Comparison of ENCODE assay signal across 9 mouse cellular contexts in genomic region chr1:130877889-130878614, GRCm38 (mm10). TPM values are rescaled to one million over a fixed set of nuclear protein-coding genes. Genes with fewer than 3 reads are reported as not detected.
DNase-seq lines count a peak whose midpoint lies in the region; ATAC-seq and TF ChIP-seq lines count a peak whose summit lies in the region.
"Had no signal": no experiment of that assay in that cellular context is flagged by ENCODE, and none has a peak within 500 bp of the region (broad histone marks: within the 10 kb centered on the region; RNA-seq: fewer than 3 reads in every experiment).

No protein-coding gene starts in this region.

- H3K9ac ChIP-seq in heart, embryonic 13.5 days = peak overlapping the region; percentile 73
- peak overlapping the region; percentile 52 for H3K9ac ChIP-seq in forebrain, embryonic 12.5 days
- peak overlapping the region; percentile 42 for H3K9ac ChIP-seq in lung, embryonic 16.5 days (ENCODE audit: low read length)

- H3K27ac ChIP-seq in heart, embryonic 13.5 days (replicated peaks) = no peak overlapping the region
- no peak overlapping the region for H3K27ac ChIP-seq in forebrain, embryonic 12.5 days
- no peak overlapping the region for H3K27ac ChIP-seq in kidney, adult 2 months (ENCODE audit: insufficient read depth, low read depth, low read length)
- H3K27ac ChIP-seq in lung, embryonic 16.5 days (ENCODE audit: low read length) = no peak overlapping the region
- H3K27ac ChIP-seq: macrophage had no signal

- peak overlapping the region; percentile 88 for H3K4me2 ChIP-seq in heart, embryonic 13.5 days
- H3K4me2 ChIP-seq in forebrain, embryonic 12.5 days = peak overlapping the region; percentile 95
- peak overlapping the region; percentile 76 for H3K4me2 ChIP-seq in lung, embryonic 16.5 days (ENCODE audit: low read depth, low read length)

- no peaks in the 10 kb centered on the region for H3K9me3 ChIP-seq in heart, embryonic 13.5 days
- no peaks in the 10 kb centered on the region for H3K9me3 ChIP-seq in forebrain, embryonic 12.5 days
- H3K9me3 ChIP-seq in lung, embryonic 16.5 days (ENCODE audit: control insufficient read depth, low read length) = no peaks in the 10 kb centered on the region

- DNase-seq in heart, adult 8-10 months (ENCODE audit: low spot score) = no peak
- DNase-seq in T-cell, adult 2 months (ENCODE audit: low spot score) = peak; percentile 4
- peak; percentile 32 for DNase-seq in kidney, adult 2 months
- peak; percentile 12 for DNase-seq in right cerebral cortex, postnatal 25 days
- no peak for DNase-seq in layer of hippocampus, postnatal 14 days (ENCODE audit: low spot score in 2 of 2)

- TF ChIP-seq CTCF in kidney, adult 2 months (conservative IDR thresholded peaks at IDR 0.05; ENCODE audit: insufficient read depth, insufficient read length, low read depth, low read length) = no peak

- 2% methylated on average over 43 of the region's 43 CpGs for WGBS in heart, embryonic 13.5 days
- 2% methylated on average over 43 of the region's 43 CpGs for WGBS in forebrain, embryonic 12.5 days
- 2% methylated on average over 43 of the region's 43 CpGs for WGBS in kidney, adult 2 months
- 1% methylated on average over 43 of the region's 43 CpGs for WGBS in lung, embryonic 16.5 days

- H3K4me3 ChIP-seq in heart, embryonic 13.5 days = peak overlapping the region; percentile 57
- H3K4me3 ChIP-seq in forebrain, embryonic 12.5 days (replicated peaks) = peak overlapping the region; percentile 46
- H3K4me3 ChIP-seq in kidney, adult 2 months (ENCODE audit: insufficient read depth, low read depth, low read length) = peak overlapping the region; percentile 15
- peak overlapping the region; percentile 46 for H3K4me3 ChIP-seq in lung, embryonic 16.5 days (ENCODE audit: low read length)

- no peak for ATAC-seq in heart, embryonic 13.5 days (ENCODE audit: extremely low read depth, insufficient number of reproducible peaks, low FRiP score, low TSS enrichment)
- peak; percentile 67 for ATAC-seq in forebrain, embryonic 12.5 days (ENCODE audit: low FRiP score)
- peak; percentile 47; the same call in 1 of the 2 replicates for ATAC-seq in lung, embryonic 16.5 days (ENCODE audit: low read depth)

- peaks cover 8% of the 10 kb centered on the region; the same call in 1 of the 2 replicates for H3K4me1 ChIP-seq in heart, embryonic 13.5 days
- peaks cover 8% of the 10 kb centered on the region for H3K4me1 ChIP-seq in forebrain, embryonic 12.5 days
- H3K4me1 ChIP-seq in kidney, adult 2 months (ENCODE audit: control insufficient read depth, insufficient read depth, low read length) = no peaks in the 10 kb centered on the region
- H3K4me1 ChIP-seq in lung, embryonic 16.5 days (replicated peaks; ENCODE audit: control insufficient read depth, insufficient read depth, low read length) = peaks cover 7% of the 10 kb centered on the region; the same call in 1 of the 2 replicates

- peaks cover 37% of the 10 kb centered on the region for H3K27me3 ChIP-seq in heart, embryonic 13.5 days (replicated peaks)
- peaks cover 36% of the 10 kb centered on the region for H3K27me3 ChIP-seq in forebrain, embryonic 12.5 days
- H3K27me3 ChIP-seq in kidney, adult 2 months (replicated peaks; ENCODE audit: control insufficient read depth, insufficient read depth, low read length) = no peaks in the 10 kb centered on the region
- H3K27me3 ChIP-seq in lung, embryonic 16.5 days (ENCODE audit: control insufficient read depth, insufficient read depth, low read depth, low read length) = peaks cover 22% of the 10 kb centered on the region

- no peak for TF ChIP-seq POLR2A in kidney, adult 2 months (IDR thresholded peaks at IDR 0.05; ENCODE audit: low read depth, low read length)

- no peaks in the 10 kb centered on the region for H3K36me3 ChIP-seq in heart, embryonic 13.5 days
- no peaks in the 10 kb centered on the region for H3K36me3 ChIP-seq in forebrain, embryonic 12.5 days (replicated peaks)
- H3K36me3 ChIP-seq in kidney, adult 2 months (ENCODE audit: control insufficient read depth, insufficient read depth, low read length) = no peaks in the 10 kb centered on the region
- no peaks in the 10 kb centered on the region for H3K36me3 ChIP-seq in lung, embryonic 16.5 days (ENCODE audit: control insufficient read depth, insufficient read depth, low read length)

RNA-seq across cellular contexts. Expression of gene Il24, which starts 9.2 kb away (rescaled TPM):
- not detected in 2 replicates for polyA plus RNA-seq in heart, embryonic 13.5 days (2015; fragmentation: Nextera tagmentation; extraction: Ambion mirVana)
- not detected for total RNA-seq in heart, adult 8-10 months (2022)
- not detected in 2 replicates for polyA plus RNA-seq in forebrain, embryonic 12.5 days (2016; fragmentation: Nextera tagmentation; extraction: Ambion mirVana)
- polyA plus RNA-seq in kidney, adult 2 months (2012; rRNA removed) = 0.06 TPM in 1 of 2 replicates, not detected in the other
- polyA plus RNA-seq in lung, embryonic 16.5 days (2015; fragmentation: Nextera tagmentation; extraction: Ambion mirVana) = not detected in 2 replicates
- total RNA-seq in layer of hippocampus, postnatal 14 days (2021) = not detected
- polyA plus RNA-seq: macrophage had no signal

RNA-seq across cellular contexts. Expression of gene Fcmr, which starts 12.6 kb away (rescaled TPM):
- polyA plus RNA-seq in heart, embryonic 13.5 days (2015; fragmentation: Nextera tagmentation; extraction: Ambion mirVana) = 1.1 TPM in 2 replicates
- 1 to 10 TPM in 1 of 4 experiments, under 1 TPM in 3; 0.47 to 1.1 (median 0.62) TPM for total RNA-seq in heart, adult 8-10 months (2022)
- not detected in 2 replicates for polyA plus RNA-seq in forebrain, embryonic 12.5 days (2016; fragmentation: Nextera tagmentation; extraction: Ambion mirVana)
- 5.3 and 16.2 TPM in 2 replicates for polyA plus RNA-seq in kidney, adult 2 months (2012; rRNA removed)
- polyA plus RNA-seq in lung, embryonic 16.5 days (2015; fragmentation: Nextera tagmentation; extraction: Ambion mirVana) = 0.30 TPM in 1 of 2 replicates, not detected in the other
- under 1 TPM in 1 of 2 experiments, not detected in 1; 0.46 TPM for total RNA-seq in layer of hippocampus, postnatal 14 days (2021)

RNA-seq across cellular contexts. Expression of gene Il20, which starts 33.2 kb away (rescaled TPM):
- polyA plus RNA-seq in heart, embryonic 13.5 days (2015; fragmentation: Nextera tagmentation; extraction: Ambion mirVana) = not detected in 2 replicates
- total RNA-seq in heart, adult 8-10 months (2022) = not detected
- polyA plus RNA-seq in forebrain, embryonic 12.5 days (2016; fragmentation: Nextera tagmentation; extraction: Ambion mirVana) = not detected in 2 replicates
- polyA plus RNA-seq in kidney, adult 2 months (2012; rRNA removed) = not detected in 2 replicates
- not detected in 2 replicates for polyA plus RNA-seq in lung, embryonic 16.5 days (2015; fragmentation: Nextera tagmentation; extraction: Ambion mirVana)
- not detected for total RNA-seq in layer of hippocampus, postnatal 14 days (2021)
- polyA plus RNA-seq: macrophage had no signal

RNA-seq across cellular contexts. Expression of gene Pigr, which starts 51.6 kb away (rescaled TPM):
- not detected in 2 replicates for polyA plus RNA-seq in heart, embryonic 13.5 days (2015; fragmentation: Nextera tagmentation; extraction: Ambion mirVana)
- total RNA-seq in heart, adult 8-10 months (2022) = under 1 TPM in 1 of 4 experiments, not detected in 3; 0.23 TPM
- polyA plus RNA-seq in forebrain, embryonic 12.5 days (2016; fragmentation: Nextera tagmentation; extraction: Ambion mirVana) = not detected in 2 replicates
- 16.9 and 26.4 TPM in 2 replicates for polyA plus RNA-seq in kidney, adult 2 months (2012; rRNA removed)
- polyA plus RNA-seq in lung, embryonic 16.5 days (2015; fragmentation: Nextera tagmentation; extraction: Ambion mirVana) = 0.06 and 0.14 TPM in 2 replicates
- total RNA-seq in layer of hippocampus, postnatal 14 days (2021) = not detected
- polyA plus RNA-seq: macrophage had no signal

Comparison
In these comparisons a context has a peak if more than half of its experiments do, and no peak if none do; other contexts are left out.
1. DNase-seq: peak in T-cell, adult 2 months (single experiment), kidney, adult 2 months (single experiment) and right cerebral cortex, postnatal 25 days (single experiment); none in heart, adult 8-10 months (single experiment) and layer of hippocampus, postnatal 14 days (0 of 2).
2. Peak in every context shown above with its lines, with median percentiles within 50 percentile points of each other: H3K4me2 ChIP-seq, H3K4me3 ChIP-seq and H3K9ac ChIP-seq.